Mouse (Mus musculus) embryonic facial prominence, embryonic 10.5 days (tissue): ENCODE measurements around the gene Zfp592. TPM values are rescaled to one million over a fixed set of nuclear protein-coding genes. Genes with fewer than 3 reads are reported as not detected.
"Not testable (repeated sequence)": the region's sequence is repeated elsewhere in the genome, so short reads cannot be mapped to it uniquely, and the experiment has no call there.

Source experiments
- DNase-seq: peaks from one replicate; pipeline ENCODE4 v3.0.0-alpha.2; 2017; ENCODE audit warnings: low spot score
- H3K27ac ChIP-seq: fragments of 300-500 bp; sonication (generic); replicated peaks from 2 replicates; pipeline ENCODE4 v1.5.1; 2016; ENCODE audit warnings: mild to moderate bottlenecking
- H3K27me3 ChIP-seq: fragments of 300-500 bp; sonication (generic); replicated peaks from 2 replicates; pipeline ENCODE4 v1.6.1; 2016; ENCODE audit warnings: low read depth, mild to moderate bottlenecking; ENCODE audit not compliant: poor library complexity, severe bottlenecking
- H3K36me3 ChIP-seq: fragments of 300-500 bp; sonication (generic); replicated peaks from 2 replicates; pipeline ENCODE4 v1.6.1; 2016; ENCODE audit warnings: mild to moderate bottlenecking, moderate library complexity
- H3K4me1 ChIP-seq: fragments of 300-500 bp; sonication (generic); 2 replicates; pipeline ENCODE4 v1.6.1; 2016
- H3K4me3 ChIP-seq: fragments of 300-500 bp; sonication (generic); 2 replicates; pipeline ENCODE4 v1.5.1; 2016; ENCODE audit warnings: mild to moderate bottlenecking, moderate library complexity
- H3K9me3 ChIP-seq: fragments of 300-500 bp; sonication (generic); 2 replicates; pipeline ENCODE4 v1.6.1; 2016; ENCODE audit warnings: mild to moderate bottlenecking
- WGBS: fragments of 180-500 bp; shearing (Covaris S2); methylation state at CpG from one replicate; pipeline ENCODE4 v1.1.7; 2016; 5-methylcytosine and 5-hydroxymethylcytosine counted together
- polyA plus RNA-seq: library from polyadenylated mRNA; unstranded; fragments of >200 nt; fragmentation: Nextera tagmentation; extraction: Ambion mirVana; gene quantifications from 2 replicates; pipeline ENCODE4 v1.2.1, GENCODE M21; 2016

Gene Zfp592
- polyA plus RNA-seq, 1 experiment from 2014 or later = 16.3 TPM

DNA sequence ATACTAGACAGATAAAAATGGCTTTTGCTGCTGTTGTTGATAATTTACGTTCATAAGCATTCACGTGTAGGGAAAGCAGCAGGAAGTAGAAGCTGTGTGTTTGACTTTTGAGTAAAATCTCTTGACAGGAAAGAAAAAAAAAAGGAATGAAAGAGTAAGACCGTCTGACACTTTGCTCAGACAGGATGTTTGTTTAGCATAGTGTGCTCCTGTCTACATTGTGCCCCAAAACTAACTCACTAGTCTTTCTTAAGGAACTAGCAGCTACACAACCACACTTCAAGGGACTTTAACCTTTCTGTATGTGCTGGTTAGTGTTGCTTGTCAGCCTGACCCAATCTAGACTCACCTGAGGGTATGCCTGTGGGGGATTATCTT, 19.9 kb upstream of the Zfp592 start:
- H3K9me3 ChIP-seq, H3K27me3 ChIP-seq, H3K36me3 ChIP-seq, H3K4me3 ChIP-seq, H3K27ac ChIP-seq, H3K4me1 ChIP-seq, DNase-seq: not testable (repeated sequence)
- WGBS = 71% methylated on average over 3 of the region's 3 CpGs

DNA sequence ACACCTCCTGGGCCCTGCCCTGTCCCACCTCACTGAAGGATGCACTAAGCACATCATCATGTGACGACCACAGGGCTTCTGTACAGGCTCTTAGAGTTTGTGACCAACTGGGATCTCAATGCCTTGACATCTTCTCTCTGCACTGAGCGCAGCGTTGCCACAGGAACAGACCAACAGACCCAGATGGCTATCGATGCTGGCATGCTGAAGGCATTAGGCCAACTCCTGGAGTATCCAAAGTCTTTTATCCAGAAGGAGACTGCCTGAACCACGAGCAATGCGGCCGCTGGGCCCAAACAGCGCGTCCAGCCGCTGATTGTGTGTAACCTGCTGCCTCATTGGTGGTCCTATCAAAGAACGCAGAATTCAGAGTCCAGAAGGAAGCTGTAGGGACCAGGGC, 12.9 kb upstream of the Zfp592 start:
- H3K4me1 ChIP-seq = no peaks in the 10 kb centered on the region
- no peaks in the 10 kb centered on the region for H3K27me3 ChIP-seq
- H3K9me3 ChIP-seq = no peaks in the 10 kb centered on the region
- no peaks in the 10 kb centered on the region for H3K36me3 ChIP-seq
- no peak overlapping the region for H3K4me3 ChIP-seq
- no peak for DNase-seq
- WGBS = 90% methylated on average over 11 of the region's 11 CpGs
- H3K27ac ChIP-seq = no peak overlapping the region

DNA sequence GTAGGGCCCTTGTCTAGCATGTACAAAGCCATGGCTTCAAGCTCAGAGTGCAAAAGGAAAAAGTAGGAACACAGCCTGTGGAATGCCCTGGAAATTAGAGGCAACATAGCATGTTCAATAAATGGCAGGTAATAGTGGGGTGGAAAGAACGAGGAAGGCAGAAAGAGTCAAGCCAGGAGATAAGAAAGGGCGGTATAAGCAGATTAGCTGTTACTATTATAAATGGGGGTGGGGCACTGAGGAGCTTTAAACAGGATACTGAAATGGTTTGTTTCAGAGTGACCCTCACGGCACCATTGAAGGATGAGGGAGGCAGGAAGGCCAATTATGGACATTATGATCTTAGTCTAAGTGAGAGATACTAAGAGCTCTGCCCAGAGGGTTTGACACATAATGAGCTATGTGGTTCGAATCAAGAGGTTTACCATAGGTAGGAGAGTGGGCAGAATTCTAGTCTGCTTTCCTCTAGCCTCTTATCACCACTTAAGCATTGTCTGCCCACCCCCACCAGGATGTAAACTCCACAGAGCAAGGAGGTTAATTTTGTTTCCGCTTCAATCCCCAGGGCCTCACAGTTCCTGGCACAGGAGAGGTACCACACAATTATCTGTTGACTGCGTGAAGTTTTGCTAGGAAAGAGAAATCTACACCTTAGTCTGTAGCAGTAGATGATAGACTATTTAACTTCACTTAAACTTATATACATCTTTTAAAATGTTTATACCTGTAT, 6.9 kb upstream of the Zfp592 start:
- no peak overlapping the region for H3K4me3 ChIP-seq
- WGBS = 60% methylated on average over 6 of the region's 6 CpGs
- no peak for DNase-seq
- no peaks in the 10 kb centered on the region for H3K27me3 ChIP-seq
- peaks cover 18% of the 10 kb centered on the region for H3K4me1 ChIP-seq
- no peaks in the 10 kb centered on the region for H3K9me3 ChIP-seq
- H3K27ac ChIP-seq = no peak overlapping the region
- no peaks in the 10 kb centered on the region for H3K36me3 ChIP-seq

DNA sequence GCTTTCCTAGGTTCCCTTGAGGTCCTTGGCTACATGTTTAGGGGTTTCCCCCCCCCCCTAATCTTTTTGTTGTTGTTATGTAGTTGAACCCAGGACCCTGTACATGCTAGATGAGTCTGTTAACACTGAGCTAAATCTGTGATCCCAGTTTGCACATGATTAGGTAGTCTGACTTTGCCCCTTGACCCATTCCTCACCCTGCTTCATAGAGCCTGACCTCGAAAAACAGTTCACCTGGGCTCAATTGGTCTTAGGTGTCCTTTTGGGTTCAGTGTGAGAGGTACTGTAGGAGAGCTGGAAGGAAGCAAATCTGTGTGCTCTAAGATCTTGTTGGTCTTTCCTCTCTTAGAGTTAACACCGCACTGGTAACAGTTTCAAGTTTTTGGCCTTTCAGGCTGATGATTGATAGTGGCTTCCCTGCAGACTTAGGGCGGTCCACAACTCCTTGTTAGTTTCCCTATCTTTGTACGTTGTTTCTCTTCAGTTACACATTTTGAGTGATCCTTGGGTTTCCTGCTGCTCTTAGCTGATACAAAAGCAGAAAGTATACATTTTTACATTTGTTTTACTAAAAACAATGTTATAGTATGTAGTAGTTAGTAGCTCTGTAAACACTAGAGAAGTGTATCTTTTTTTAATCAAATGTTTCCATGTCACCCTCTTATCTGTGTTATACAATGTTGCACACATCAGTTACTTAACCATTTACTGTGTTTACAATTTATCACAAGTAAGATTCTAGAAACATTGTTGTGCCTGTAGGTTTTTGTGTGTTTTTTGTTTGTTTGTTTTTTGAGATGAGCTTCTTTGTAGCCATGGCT, 5.5 kb upstream of the Zfp592 start:
- no peaks in the 10 kb centered on the region for H3K27me3 ChIP-seq
- no peak overlapping the region for H3K27ac ChIP-seq
- H3K9me3 ChIP-seq = no peaks in the 10 kb centered on the region
- no peaks in the 10 kb centered on the region for H3K36me3 ChIP-seq
- peaks cover 32% of the 10 kb centered on the region for H3K4me1 ChIP-seq
- 83% methylated on average over 4 of the region's 4 CpGs for WGBS
- no peak for DNase-seq
- H3K4me3 ChIP-seq = no peak overlapping the region

DNA sequence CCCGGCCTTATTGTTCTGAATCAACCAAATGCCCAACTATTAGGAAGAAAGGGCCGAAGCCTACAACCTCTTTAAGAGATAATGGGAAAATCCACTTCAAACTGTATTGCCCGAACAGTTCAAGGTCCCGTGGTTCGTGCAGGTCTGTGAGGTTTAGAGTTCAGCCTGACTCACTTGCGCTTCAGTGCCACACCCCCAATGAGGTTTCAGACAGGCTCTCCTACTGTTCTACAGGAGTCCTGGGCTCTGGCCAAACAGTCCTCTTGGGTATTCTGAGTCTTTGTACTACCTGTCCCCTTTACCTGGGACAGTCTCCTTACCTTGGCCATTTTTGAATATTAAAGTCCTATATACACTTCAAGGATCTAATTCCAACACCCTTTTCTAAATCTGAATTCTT, 3.2 kb upstream of the Zfp592 start:
- DNase-seq = no peak
- Histone ChIP-seq H3K36me3 (no peaks in the 10 kb centered on the region), H3K27me3 (no peaks in the 10 kb centered on the region), H3K4me3 (no peak overlapping the region), H3K4me1 (peaks cover 47% of the 10 kb centered on the region), H3K9me3 (no peaks in the 10 kb centered on the region), H3K27ac (no peak overlapping the region)
- WGBS = 90% methylated on average over 6 of the region's 6 CpGs

DNA sequence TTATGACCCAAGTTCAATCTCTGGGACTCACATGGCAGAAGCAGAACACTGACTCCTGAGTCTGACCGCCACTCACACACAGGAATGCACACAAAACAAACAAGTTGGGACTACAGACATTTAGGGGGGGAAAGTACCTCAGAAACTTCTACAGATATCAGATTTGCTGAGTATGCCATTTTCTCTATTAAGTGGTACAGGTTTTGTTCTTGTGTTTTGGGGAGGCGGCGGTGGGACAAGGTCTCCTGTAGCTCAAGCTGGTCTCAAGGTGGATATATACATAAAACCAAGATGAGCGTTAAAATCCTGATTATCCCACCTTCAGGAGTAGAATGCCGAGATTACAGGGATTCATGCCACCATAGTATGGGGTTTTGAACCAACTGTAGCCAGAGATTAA, 1.9 kb upstream of the Zfp592 start:
- no peak for DNase-seq
- Histone ChIP-seq H3K4me3 (no peak overlapping the region), H3K9me3 (no peaks in the 10 kb centered on the region), H3K27ac (no peak overlapping the region), H3K27me3 (no peaks in the 10 kb centered on the region), H3K36me3 (peaks cover 3% of the 10 kb centered on the region; the same call in 1 of the 2 replicates), H3K4me1 (peaks cover 51% of the 10 kb centered on the region)
- WGBS = 92% methylated on average over 5 of the region's 5 CpGs

DNA sequence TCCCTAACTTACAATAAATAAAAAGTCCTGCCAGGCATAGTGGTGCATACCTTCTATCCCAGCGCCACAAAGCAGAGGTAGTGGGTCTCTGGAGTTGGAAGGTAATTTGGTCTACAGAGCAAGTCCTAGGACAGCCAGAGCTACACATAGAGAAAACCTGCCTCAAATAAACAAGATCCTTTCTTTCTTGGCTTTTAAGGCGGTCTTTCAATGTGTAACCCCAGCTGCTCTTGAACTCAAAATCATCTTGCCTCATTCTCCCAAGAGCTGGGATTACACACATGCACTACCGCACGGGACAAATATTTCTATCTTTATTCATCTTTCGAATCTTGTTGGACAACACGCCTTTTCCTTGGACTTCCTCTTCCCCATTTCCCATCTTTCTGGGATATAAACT, 1.4 kb upstream of the Zfp592 start:
- H3K27ac ChIP-seq = peak overlapping the region; percentile 99
- DNase-seq = no peak
- WGBS = 85% methylated on average over 6 of the region's 6 CpGs
- H3K36me3 ChIP-seq = peaks cover 4% of the 10 kb centered on the region; the same call in 1 of the 2 replicates
- no peaks in the 10 kb centered on the region for H3K9me3 ChIP-seq
- peaks cover 46% of the 10 kb centered on the region for H3K4me1 ChIP-seq
- H3K27me3 ChIP-seq = no peaks in the 10 kb centered on the region
- peak overlapping the region; percentile 95 for H3K4me3 ChIP-seq

DNA sequence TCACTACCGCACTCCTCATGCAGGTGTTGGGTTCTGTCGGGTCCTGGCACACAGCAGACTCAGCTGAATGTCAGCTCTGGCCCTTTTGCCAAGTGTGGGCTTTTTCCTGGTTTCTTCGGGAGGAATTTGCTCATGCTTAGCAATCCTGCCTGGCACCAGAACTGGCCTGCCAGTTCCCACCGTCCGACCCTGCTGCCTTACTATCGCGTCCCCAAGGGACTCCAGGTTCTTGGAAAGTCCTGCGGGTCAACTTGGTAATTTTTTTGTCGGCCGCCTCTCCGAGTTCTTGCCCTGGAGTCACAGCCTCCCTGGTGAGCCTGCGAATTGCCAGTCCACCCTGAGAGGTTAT, 876 bp upstream of the Zfp592 start:
- Histone ChIP-seq H3K27me3 (no peaks in the 10 kb centered on the region), H3K36me3 (peaks cover 4% of the 10 kb centered on the region; the same call in 1 of the 2 replicates), H3K4me3 (peak overlapping the region; percentile 95), H3K4me1 (peaks cover 41% of the 10 kb centered on the region), H3K9me3 (no peaks in the 10 kb centered on the region), H3K27ac (peak overlapping the region; percentile 99)
- WGBS = 2% methylated on average over 12 of the region's 12 CpGs
- DNase-seq = no peak

DNA sequence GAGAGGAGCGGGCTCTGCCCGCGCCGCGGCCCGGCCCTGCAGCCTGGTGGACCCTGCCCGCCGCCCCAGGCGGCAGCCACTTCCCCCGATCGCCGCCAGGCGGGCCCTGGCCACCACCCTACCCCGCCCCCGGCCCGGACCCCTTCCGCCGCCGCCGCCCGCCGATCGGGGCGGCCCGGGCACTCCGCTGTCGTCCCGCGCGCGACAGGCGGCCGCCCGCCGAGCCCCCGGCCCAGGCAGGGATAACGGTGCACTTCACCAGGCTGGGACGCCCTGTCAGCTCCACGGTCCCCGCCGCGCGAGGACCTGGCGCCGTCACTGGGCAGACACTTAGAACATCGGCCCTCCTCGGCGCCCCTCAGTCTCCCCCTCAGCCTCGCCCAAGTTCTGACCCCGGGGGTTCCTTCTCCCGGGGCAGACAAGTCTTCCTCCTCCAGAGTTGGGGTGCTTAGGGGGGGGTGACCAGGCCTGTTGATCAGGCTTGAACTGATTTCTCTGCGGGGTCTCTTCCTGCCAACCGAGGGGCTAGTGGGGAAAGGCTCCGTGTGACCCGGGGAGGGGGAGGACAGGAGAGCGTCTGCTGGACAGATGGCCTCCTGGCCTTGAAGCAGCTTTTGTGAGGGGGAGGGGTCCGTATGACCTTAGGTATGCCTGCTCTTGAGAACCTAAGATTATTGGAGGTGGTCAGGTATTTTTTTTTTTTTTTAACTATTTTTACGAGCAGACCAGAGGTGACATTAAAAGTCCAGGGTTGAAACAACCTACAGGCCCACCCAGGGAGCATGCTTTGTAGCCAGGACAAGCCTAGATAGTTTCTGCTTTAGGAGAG, 567 bp downstream of the Zfp592 start:
- Histone ChIP-seq H3K36me3 (peaks cover 4% of the 10 kb centered on the region; the same call in 1 of the 2 replicates), H3K27ac (peak overlapping the region; percentile 99), H3K4me3 (peak overlapping the region; percentile 95), H3K27me3 (no peaks in the 10 kb centered on the region), H3K9me3 (no peaks in the 10 kb centered on the region), H3K4me1 (peaks cover 39% of the 10 kb centered on the region)
- WGBS = under 1% methylated on average over 58 of the region's 58 CpGs
- DNase-seq = peak; percentile 87

DNA sequence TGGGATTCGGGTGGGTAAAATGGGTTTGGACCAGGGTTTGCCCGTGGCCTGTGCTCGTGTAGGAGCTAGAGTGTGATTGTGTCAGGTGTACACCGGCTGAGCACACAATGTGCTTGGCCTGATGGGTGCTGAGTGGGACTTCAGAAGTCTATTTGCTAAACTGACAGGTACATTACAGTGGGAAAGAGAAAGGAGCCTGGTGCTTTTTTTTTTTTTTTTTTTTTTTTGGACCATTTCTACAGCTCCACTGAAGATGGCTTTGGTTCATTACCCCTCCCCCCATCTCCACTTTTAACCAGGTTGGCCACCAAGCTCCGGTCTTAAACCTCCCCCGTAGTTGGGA, 1.2 kb downstream of the Zfp592 start:
- no peaks in the 10 kb centered on the region for H3K27me3 ChIP-seq
- peaks cover 39% of the 10 kb centered on the region for H3K4me1 ChIP-seq
- 47% methylated on average over 6 of the region's 6 CpGs for WGBS
- H3K9me3 ChIP-seq = no peaks in the 10 kb centered on the region
- H3K36me3 ChIP-seq = peaks cover 4% of the 10 kb centered on the region; the same call in 1 of the 2 replicates
- H3K27ac ChIP-seq = peak overlapping the region; percentile 99
- H3K4me3 ChIP-seq = peak overlapping the region; percentile 95
- DNase-seq = no peak

DNA sequence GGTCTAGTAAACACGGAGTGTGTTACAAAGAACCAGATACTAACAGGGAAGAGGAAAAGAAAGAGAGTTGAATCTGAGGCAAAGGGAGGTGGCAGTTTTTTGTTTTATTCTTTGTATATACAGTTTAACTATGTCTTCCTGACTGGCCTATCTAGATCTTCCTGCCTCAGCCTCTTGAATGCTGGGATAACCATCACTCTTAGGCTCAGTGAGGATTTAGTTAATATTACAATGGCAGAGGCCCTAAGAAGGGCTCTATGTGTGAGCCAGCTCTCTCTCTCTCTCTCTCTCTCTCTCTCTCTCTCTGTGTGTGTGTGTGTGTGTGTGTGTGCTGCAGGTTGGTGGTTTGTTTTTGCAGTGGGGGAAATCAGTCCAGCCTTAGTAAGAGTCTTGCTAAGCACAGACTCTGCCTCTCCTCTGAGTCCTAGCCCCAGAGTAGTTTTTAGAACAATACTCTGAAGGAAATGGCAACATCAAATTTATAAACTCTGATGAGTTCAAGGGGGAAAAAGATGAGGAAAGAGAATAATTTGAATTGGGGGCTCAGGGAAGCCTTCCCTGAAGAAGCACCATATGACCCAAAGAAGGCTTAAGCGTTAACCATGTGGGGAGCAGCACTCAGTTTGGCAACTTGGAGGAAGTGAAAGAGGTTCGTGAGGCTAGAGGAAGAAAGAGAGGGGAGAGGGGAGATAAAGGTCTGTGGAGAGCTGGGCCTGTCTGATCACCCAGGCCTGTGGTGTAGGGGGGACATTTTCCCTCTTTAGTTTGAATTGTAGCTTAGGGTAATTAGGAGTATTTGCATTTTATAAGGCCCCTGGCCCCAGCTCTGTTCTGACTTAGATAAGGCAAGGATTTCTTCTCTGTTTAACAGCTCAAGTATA, 2.0 kb downstream of the Zfp592 start:
- DNase-seq = no peak
- Histone ChIP-seq H3K4me1 (peaks cover 39% of the 10 kb centered on the region), H3K36me3 (peaks cover 4% of the 10 kb centered on the region; the same call in 1 of the 2 replicates), H3K4me3 (peak overlapping the region; percentile 95; the same call in 1 of the 2 replicates), H3K27me3 (no peaks in the 10 kb centered on the region), H3K9me3 (no peaks in the 10 kb centered on the region), H3K27ac (no peak overlapping the region)
- 74% methylated on average over 3 of the region's 3 CpGs for WGBS

DNA sequence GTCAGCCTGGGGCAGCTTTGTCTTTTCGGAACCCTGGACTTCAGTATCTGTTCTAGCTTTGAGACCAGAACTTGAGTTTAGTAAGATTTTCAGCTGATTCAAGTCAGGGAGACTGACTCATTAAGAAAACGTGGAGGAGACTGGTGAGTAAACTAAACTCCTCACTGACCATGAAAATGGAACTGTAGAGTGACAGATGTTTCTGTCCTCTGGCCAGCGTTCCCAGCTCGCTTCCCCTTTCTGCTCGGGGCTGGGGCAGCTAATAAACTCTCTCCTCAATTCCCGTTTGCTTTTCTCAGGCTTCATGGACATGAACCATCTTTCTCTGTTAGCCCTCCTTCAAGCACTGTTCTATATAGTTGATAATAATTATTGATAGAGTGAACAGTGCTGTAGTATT, 4.3 kb downstream of the Zfp592 start:
- H3K4me3 ChIP-seq = no peak overlapping the region
- no peak for DNase-seq
- WGBS = 82% methylated on average over 6 of the region's 6 CpGs
- H3K36me3 ChIP-seq = peaks cover 4% of the 10 kb centered on the region; the same call in 1 of the 2 replicates
- H3K4me1 ChIP-seq = peaks cover 25% of the 10 kb centered on the region
- no peaks in the 10 kb centered on the region for H3K9me3 ChIP-seq
- H3K27me3 ChIP-seq = no peaks in the 10 kb centered on the region
- H3K27ac ChIP-seq = no peak overlapping the region
